ENCODE assay signal across 10 mouse cellular contexts in the genomic region with DNA sequence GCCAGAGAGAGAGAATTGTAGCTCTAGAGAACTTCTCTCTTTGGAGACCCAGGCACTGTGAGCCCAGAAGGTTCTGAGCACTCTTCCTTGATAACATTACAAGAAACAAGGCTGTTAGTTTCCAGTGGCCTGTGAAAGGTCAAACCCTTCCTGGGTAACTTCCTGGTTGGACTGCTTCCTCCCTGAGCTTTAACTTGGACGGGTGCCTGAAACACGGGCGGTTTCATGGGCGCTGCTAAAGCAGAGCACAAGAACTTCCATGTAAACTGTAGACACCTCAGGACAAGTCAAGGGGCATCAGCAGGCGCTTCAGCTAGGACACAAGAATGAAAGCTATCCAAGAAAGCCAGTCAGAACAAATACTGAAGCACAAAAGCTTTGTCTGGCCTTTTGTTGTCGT. TPM values are rescaled to one million over a fixed set of nuclear protein-coding genes. Genes with fewer than 3 reads are reported as not detected.
DNase-seq lines count a peak whose midpoint lies in the region; ATAC-seq and TF ChIP-seq lines count a peak whose summit lies in the region.
"Had no signal": no experiment of that assay in that cellular context is flagged by ENCODE, and none has a peak within 500 bp of the region (broad histone marks: within the 10 kb centered on the region; RNA-seq: fewer than 3 reads in every experiment).

No protein-coding gene starts in this region.

- H3K9ac ChIP-seq in kidney, embryonic 14.5 days (ENCODE audit: low read depth, low read length): no peak overlapping the region
- no peak overlapping the region for H3K9ac ChIP-seq in heart, adult 2 months (ENCODE audit: low read depth, low read length)
- H3K9ac ChIP-seq: stomach, embryonic 15.5 days had no signal

- peaks cover 48% of the 10 kb centered on the region for H3K36me3 ChIP-seq in kidney, embryonic 14.5 days (ENCODE audit: control insufficient read depth, insufficient read depth, low read length)
- peaks cover 33% of the 10 kb centered on the region for H3K36me3 ChIP-seq in heart, adult 2 months (ENCODE audit: control insufficient read depth, insufficient read depth, low read length)

- 78% methylated on average over 6 of the region's 6 CpGs for WGBS in kidney, embryonic 14.5 days
- WGBS in heart, adult 2 months: 15% methylated on average over 6 of the region's 6 CpGs

- no peaks in the 10 kb centered on the region for H3K27me3 ChIP-seq in kidney, embryonic 14.5 days (ENCODE audit: control insufficient read depth, insufficient read depth, low read length)
- no peaks in the 10 kb centered on the region for H3K27me3 ChIP-seq in heart, adult 2 months (ENCODE audit: control insufficient read depth, insufficient read depth, low read length)
- H3K27me3 ChIP-seq: CH12.LX; stomach, embryonic 15.5 days had no signal

- H3K4me2 ChIP-seq in kidney, embryonic 14.5 days (replicated peaks; ENCODE audit: low read depth, low read length): no peak overlapping the region
- H3K4me2 ChIP-seq: stomach, embryonic 15.5 days had no signal

- DNase-seq in kidney, adult 18-20 months: peak; percentile 65
- peak; percentile 58 to 73 for DNase-seq in heart, adult 2 months
- DNase-seq in kidney, postnatal 10 days: peak; percentile 58
- DNase-seq in retina, embryonic 14.5 days (ENCODE audit: low spot score): no peak
- no peak for DNase-seq in cerebellum, postnatal 10 days
- DNase-seq in urinary bladder, postnatal 4 days (ENCODE audit: low spot score in 2 of 2): no peak

- no peak for ATAC-seq in kidney, embryonic 14.5 days (ENCODE audit: low FRiP score, low TSS enrichment)
- peak; percentile 67 for ATAC-seq in monocyte, adult 5-6 weeks (replicated peaks; ENCODE audit: insufficient number of reproducible peaks, low FRiP score, low TSS enrichment, poor library complexity, severe bottlenecking)

- no peak for TF ChIP-seq CTCF in heart, adult 2 months (IDR thresholded peaks at IDR 0.05)

- H3K27ac ChIP-seq in kidney, embryonic 14.5 days (ENCODE audit: low read depth, low read length): no peak overlapping the region
- peak overlapping the region; percentile 59 for H3K27ac ChIP-seq in heart, adult 2 months
- H3K27ac ChIP-seq: stomach, embryonic 15.5 days had no signal

- 0 out of 2 replicates have a peak, but pooled peaks cover 4% of the 10 kb centered on the region for H3K79me2 ChIP-seq in heart, adult 2 months (replicated peaks; ENCODE audit: control insufficient read depth, insufficient read depth, low read length)

- intact Hi-C loops in heart, adult 2 months (cut with DNase I): no loop called here

- TF ChIP-seq EP300 in heart, adult 2 months (IDR thresholded peaks at IDR 0.05; ENCODE audit: insufficient read depth, low read depth, low read length): 0 out of 2 replicates have a peak, but pooled peaks have one; percentile 27

- 0 out of 2 replicates have a peak, but pooled peaks have one; percentile 24 for TF ChIP-seq POLR2A in heart, adult 2 months (IDR thresholded peaks at IDR 0.05; ENCODE audit: insufficient read depth, low read depth, low read length)

- no peak overlapping the region for H3K4me3 ChIP-seq in kidney, embryonic 14.5 days (ENCODE audit: low read length)
- H3K4me3 ChIP-seq in heart, adult 2 months: no peak overlapping the region
- H3K4me3 ChIP-seq: stomach, embryonic 15.5 days had no signal

- no peaks in the 10 kb centered on the region for H3K4me1 ChIP-seq in kidney, embryonic 14.5 days (ENCODE audit: control insufficient read depth, insufficient read depth, low read length)
- H3K4me1 ChIP-seq in heart, adult 2 months (ENCODE audit: control insufficient read depth, insufficient read depth, low read length): peaks cover 18% of the 10 kb centered on the region
- H3K4me1 ChIP-seq: stomach, embryonic 15.5 days had no signal

- H3K9me3 ChIP-seq in kidney, embryonic 14.5 days (ENCODE audit: control insufficient read depth, low read length): no peaks in the 10 kb centered on the region
- H3K9me3 ChIP-seq: stomach, embryonic 15.5 days had no signal

RNA-seq across cellular contexts. Expression of a gene that starts 12.9 kb away (rescaled TPM):
- polyA plus RNA-seq in kidney, embryonic 14.5 days (2014; fragmentation: Nextera tagmentation; extraction: Ambion mirVana): 36.5 and 51.0 TPM in 2 replicates
- 10 to 100 TPM; 51.6 to 55.2 TPM for total RNA-seq in heart, adult 2 months (2021)
- 21.6 and 39.9 TPM in 2 replicates for polyA plus RNA-seq in heart, adult 2 months (2012; rRNA removed)
- 69.0 to 103 TPM (median 85.9 TPM) in 3 replicates for total RNA-seq in monocyte, adult 5-6 weeks (2017)

RNA-seq across cellular contexts. Expression of a gene that starts 51.3 kb away (rescaled TPM):
- polyA plus RNA-seq in kidney, embryonic 14.5 days (2014; fragmentation: Nextera tagmentation; extraction: Ambion mirVana): 22.3 and 29.5 TPM in 2 replicates
- total RNA-seq in heart, adult 2 months (2021): 10 to 100 TPM; 21.9 to 22.5 TPM
- 10.3 and 22.8 TPM in 2 replicates for polyA plus RNA-seq in heart, adult 2 months (2012; rRNA removed)
- not detected in 3 replicates for total RNA-seq in monocyte, adult 5-6 weeks (2017)

RNA-seq across cellular contexts. Expression of a gene that starts 53.3 kb away (rescaled TPM):
- polyA plus RNA-seq in kidney, embryonic 14.5 days (2014; fragmentation: Nextera tagmentation; extraction: Ambion mirVana): 8.2 and 12.2 TPM in 2 replicates
- total RNA-seq in heart, adult 2 months (2021): 10 to 100 TPM; 21.7 to 23.4 TPM
- 6.5 and 14.9 TPM in 2 replicates for polyA plus RNA-seq in heart, adult 2 months (2012; rRNA removed)
- 63.3 to 98.2 TPM (median 65.8 TPM) in 3 replicates for total RNA-seq in monocyte, adult 5-6 weeks (2017)

Comparison
In these comparisons a context has a peak if more than half of its experiments do, and no peak if none do; other contexts are left out.
1. DNase-seq: peak in kidney, adult 18-20 months (single experiment), heart, adult 2 months (2 of 2) and kidney, postnatal 10 days (single experiment); none in retina, embryonic 14.5 days (single experiment), cerebellum, postnatal 10 days (0 of 2) and urinary bladder, postnatal 4 days (0 of 2).
2. RNA of a gene that starts 51.3 kb away (total RNA-seq): 21.9 to 22.5 TPM in heart, adult 2 months; not detected in monocyte, adult 5-6 weeks; every median in the first group is over 10 times any median in the second.